Mouse (Mus musculus) stomach, embryonic 16.5 days (tissue): ENCODE results near the gene Tmem251. TPM values are rescaled to one million over a fixed set of nuclear protein-coding genes. Genes with fewer than 3 reads are reported as not detected.

Experiments used
- ATAC-seq: fragments of 200-750 bp; cut with Nextera tagmentation; 2 replicates; pipeline ENCODE4 v1.8.0; 2017; ENCODE audit warnings: moderate number of reproducible peaks, moderate TSS enrichment; ENCODE audit not compliant: insufficient read depth, low FRiP score
- H3K27ac ChIP-seq: fragments of 300-500 bp; sonication (generic); 2 replicates; pipeline ENCODE4 v1.5.1; 2014; ENCODE audit warnings: low read length
- H3K27me3 ChIP-seq: fragments of 300-500 bp; sonication (generic); 2 replicates; pipeline ENCODE4 v1.6.1; 2014; ENCODE audit warnings: low read length, control low read depth, mixed read lengths; ENCODE audit not compliant: control insufficient read depth, insufficient read depth
- H3K36me3 ChIP-seq: fragments of 300-500 bp; sonication (generic); 2 replicates; pipeline ENCODE4 v1.6.1; 2014; ENCODE audit warnings: low read length; ENCODE audit not compliant: control insufficient read depth, insufficient read depth
- H3K4me1 ChIP-seq: fragments of 300-500 bp; sonication (generic); 2 replicates; pipeline ENCODE4 v1.6.1; 2014; ENCODE audit warnings: low read length, control low read depth, mixed read lengths; ENCODE audit not compliant: control insufficient read depth, insufficient read depth
- H3K4me2 ChIP-seq: fragments of 300-500 bp; sonication (generic); 2 replicates; pipeline ENCODE4 v1.6.1; 2014; ENCODE audit warnings: low read depth, low read length, mixed read lengths
- H3K4me3 ChIP-seq: fragments of 300-500 bp; sonication (generic); replicated peaks from 2 replicates; pipeline ENCODE4 v1.5.1; 2014; ENCODE audit warnings: mild to moderate bottlenecking, low read length
- H3K9ac ChIP-seq: fragments of 300-500 bp; sonication (generic); 2 replicates; pipeline ENCODE4 v1.6.1; 2014; ENCODE audit warnings: low read length
- H3K9me3 ChIP-seq: fragments of 300-500 bp; sonication (generic); replicated peaks from 2 replicates; pipeline ENCODE4 v1.6.1; 2016; ENCODE audit warnings: low read length, control low read depth; ENCODE audit not compliant: control insufficient read depth
- WGBS: fragments of 180-500 bp; shearing (Covaris S2); extraction: QIAGEN DNeasy Blood & Tissue Kit; methylation state at CpG from one replicate; pipeline ENCODE4 v1.1.7; 2014; 5-methylcytosine and 5-hydroxymethylcytosine counted together
- polyA plus RNA-seq: library from polyadenylated mRNA; unstranded; fragments of >200 nt; fragmentation: Nextera tagmentation; extraction: Ambion mirVana; gene quantifications from 2 replicates; pipeline ENCODE4 v1.2.1, GENCODE M21; 2015

Tmem251 gene
- polyA plus RNA-seq, 1 experiment from 2014 or later, result 9.6 TPM

DNA sequence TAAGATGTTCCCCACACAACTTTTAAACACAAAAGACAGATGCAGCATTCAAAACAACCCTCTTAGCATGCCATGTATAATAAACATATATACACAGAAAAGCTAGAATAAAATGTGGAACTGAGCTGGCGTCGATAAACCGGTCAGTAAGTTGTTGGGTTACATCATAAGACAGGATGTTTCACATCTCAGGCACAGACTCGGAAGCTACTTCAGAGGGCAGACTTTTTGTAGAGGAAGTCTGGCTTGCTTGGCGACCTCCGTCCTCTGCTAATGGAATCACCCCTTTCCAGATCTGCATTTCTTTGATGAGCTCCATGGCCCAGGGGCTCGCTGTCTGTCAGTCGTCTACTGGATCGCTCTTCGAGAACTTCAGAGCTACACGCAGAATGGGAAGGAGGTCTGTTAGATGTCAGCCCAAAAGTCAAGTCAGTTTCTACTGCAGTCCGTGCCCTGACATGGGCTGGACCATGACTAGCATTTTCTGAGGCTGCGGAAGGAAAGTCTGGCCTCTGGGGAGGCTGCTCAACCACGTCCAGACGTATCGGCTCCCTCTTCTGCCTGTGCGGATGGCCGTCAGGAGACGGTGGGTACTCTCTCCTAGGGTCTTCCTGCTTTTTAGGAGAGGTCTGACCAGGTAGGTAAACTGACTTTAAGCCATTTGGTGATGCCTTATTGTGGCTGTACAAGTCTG, 41.5 kb downstream of the Tmem251 start:
- Histone ChIP-seq H3K27ac (no peak overlapping the region), H3K4me1 (no peaks in the 10 kb centered on the region), H3K36me3 (peaks cover 18% of the 10 kb centered on the region), H3K4me3 (no peak overlapping the region), H3K9me3 (no peaks in the 10 kb centered on the region), H3K4me2 (no peak overlapping the region), H3K27me3 (no peaks in the 10 kb centered on the region), H3K9ac (no peak overlapping the region)
- 85% methylated on average over 19 of the region's 19 CpGs for WGBS
- ATAC-seq, result no peak

DNA sequence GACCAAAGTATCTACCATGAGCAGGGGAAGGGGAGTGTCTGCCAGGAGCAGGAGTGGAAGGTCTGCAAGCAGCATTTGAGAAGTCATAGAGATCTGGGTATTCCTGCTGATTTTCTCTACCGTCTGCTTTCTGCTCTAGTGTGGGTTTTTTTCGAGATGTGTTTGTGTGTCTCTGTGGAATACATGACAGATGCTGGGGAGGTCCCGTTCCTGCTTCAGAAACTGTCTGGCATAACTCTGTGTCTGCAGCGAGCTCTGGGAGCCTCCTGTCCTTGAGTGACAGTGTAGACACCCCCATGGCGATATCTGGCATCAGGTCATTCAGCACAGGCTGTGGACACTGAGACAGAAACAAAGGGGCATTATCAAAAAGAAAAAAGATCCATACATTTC, 42.0 kb downstream of the Tmem251 start:
- Histone ChIP-seq H3K9ac (no peak overlapping the region), H3K4me3 (no peak overlapping the region), H3K4me1 (no peaks in the 10 kb centered on the region), H3K27me3 (no peaks in the 10 kb centered on the region), H3K27ac (no peak overlapping the region), H3K4me2 (no peak overlapping the region), H3K36me3 (peaks cover 18% of the 10 kb centered on the region), H3K9me3 (no peaks in the 10 kb centered on the region)
- WGBS, result 81% methylated on average over 5 of the region's 5 CpGs
- no peak for ATAC-seq

DNA sequence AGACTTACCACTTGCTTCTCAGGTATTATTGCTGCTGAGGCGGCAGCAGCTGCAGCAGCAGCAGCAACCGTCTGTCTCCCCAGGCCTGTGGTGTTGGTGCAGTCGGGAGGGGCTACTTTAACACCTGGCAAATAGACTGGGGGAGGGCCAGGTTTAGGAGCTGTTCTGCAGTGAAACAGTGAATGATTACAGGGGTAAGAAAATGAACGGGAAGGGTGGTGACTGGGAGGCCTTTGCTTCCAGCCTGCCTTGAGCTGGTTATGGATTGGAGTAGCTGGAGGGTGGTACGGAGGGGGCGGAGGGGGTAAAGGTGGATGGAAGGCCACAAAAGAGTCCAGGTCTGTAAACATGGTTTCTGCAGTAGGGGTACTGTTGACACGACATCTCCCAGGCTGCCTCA, 44.4 kb downstream of the Tmem251 start:
- Histone ChIP-seq H3K27ac (no peak overlapping the region), H3K4me2 (no peak overlapping the region), H3K27me3 (no peaks in the 10 kb centered on the region), H3K9ac (no peak overlapping the region), H3K4me3 (no peak overlapping the region), H3K36me3 (peaks cover 22% of the 10 kb centered on the region), H3K4me1 (no peaks in the 10 kb centered on the region), H3K9me3 (no peaks in the 10 kb centered on the region)
- ATAC-seq, result no peak
- 66% methylated on average over 7 of the region's 7 CpGs for WGBS

Other genes starting within 250 kb of the Tmem251 start
- gene Chga, start 188.8 kb upstream of the Tmem251 start, polyA plus RNA-seq, result 15.8 and 17.5 TPM in 2 replicates
- 21.9 and 22.6 TPM in 2 replicates for gene Itpk1, start 38.8 kb upstream of the Tmem251 start, polyA plus RNA-seq
- gene Moap1, start 101 bp upstream of the Tmem251 start, polyA plus RNA-seq, result 19.8 and 22.9 TPM in 2 replicates
- gene Gm28051, start 14.0 kb downstream of the Tmem251 start, polyA plus RNA-seq, result not detected in 2 replicates
- 22.3 and 25.1 TPM in 2 replicates for gene Gon7, start 14.0 kb downstream of the Tmem251 start, polyA plus RNA-seq
- 34.7 and 36.3 TPM in 2 replicates for gene Ubr7, start 14.2 kb downstream of the Tmem251 start, polyA plus RNA-seq
- gene Gm20604, start 14.9 kb downstream of the Tmem251 start, polyA plus RNA-seq, result 19.6 and 20.6 TPM in 2 replicates
- 15.0 and 16.6 TPM in 2 replicates for gene Btbd7, start 134.7 kb downstream of the Tmem251 start, polyA plus RNA-seq
- gene Cox8c, start 155.6 kb downstream of the Tmem251 start, polyA plus RNA-seq, result not detected in 2 replicates
- 0.34 and 0.57 TPM in 2 replicates for gene Unc79, start 205.1 kb downstream of the Tmem251 start, polyA plus RNA-seq